Mouse (Mus musculus): Measurements from ENCODE around the gene Fam206a. TPM values are rescaled to one million over a fixed set of nuclear protein-coding genes. Genes with fewer than 3 reads are reported as not detected.

The Fam206a gene
- polyA plus RNA-seq, 1 experiment from 2014 or later, result 16.5 TPM

DNA sequence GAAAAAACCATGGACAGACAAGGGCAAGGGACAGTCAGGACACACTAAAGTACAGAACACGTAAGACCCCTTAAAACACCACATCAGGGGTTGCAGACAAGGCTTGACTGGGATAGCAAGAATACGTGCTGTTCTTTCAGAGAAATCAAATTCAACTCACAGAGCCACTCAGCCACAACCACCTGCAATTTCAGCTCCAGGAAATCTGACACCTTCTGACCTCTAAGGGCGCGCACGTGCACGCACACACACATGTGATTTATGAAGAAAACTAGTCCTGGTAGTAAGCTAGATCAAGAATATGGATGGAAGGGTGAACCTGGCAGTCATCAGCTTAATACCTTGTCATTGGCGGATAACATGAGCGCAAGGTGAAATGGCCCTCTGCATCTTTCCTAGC, 13.0 kb downstream of the Fam206a start:
- no peak for ATAC-seq
- peaks cover 27% of the 10 kb centered on the region for H3K36me3 ChIP-seq (ENCODE audit: poor library complexity, severe bottlenecking)
- no peaks in the 10 kb centered on the region for H3K4me1 ChIP-seq
- no peaks in the 10 kb centered on the region for H3K9me3 ChIP-seq (replicated peaks)
- no peak overlapping the region for H3K9ac ChIP-seq
- no peak overlapping the region for H3K27ac ChIP-seq
- H3K4me2 ChIP-seq, result no peak overlapping the region
- H3K4me3 ChIP-seq, result no peak overlapping the region
- H3K27me3 ChIP-seq, result no peaks in the 10 kb centered on the region
- 95% methylated on average over 8 of the region's 8 CpGs for WGBS

DNA sequence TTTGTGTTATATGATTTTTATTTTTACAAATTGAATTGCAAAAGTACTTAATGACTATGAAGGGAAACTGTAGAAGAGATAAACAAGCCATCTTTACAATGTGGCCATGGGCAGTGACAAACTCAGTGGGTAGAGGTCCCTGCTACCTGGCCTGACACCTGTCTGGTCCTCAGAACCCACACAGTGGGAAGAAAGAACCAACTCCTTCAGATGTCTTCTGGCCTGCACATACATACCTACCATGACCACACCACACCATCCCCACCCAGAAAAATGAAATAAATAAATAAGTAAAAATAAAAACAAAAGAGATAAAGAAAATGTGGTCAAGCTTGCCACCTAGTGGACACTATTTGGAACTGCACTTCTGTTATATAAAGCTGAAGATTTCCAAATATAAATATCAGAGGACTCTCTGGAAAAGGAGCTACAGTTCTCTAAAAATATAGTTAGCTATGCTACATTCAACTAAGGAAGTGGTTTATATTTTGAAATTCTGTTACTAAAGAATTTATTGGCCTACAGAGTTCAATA, 17.9 kb downstream of the Fam206a start:
- no peaks in the 10 kb centered on the region for H3K27me3 ChIP-seq
- H3K4me2 ChIP-seq, result no peak overlapping the region
- H3K9me3 ChIP-seq (replicated peaks), result no peaks in the 10 kb centered on the region
- no peak overlapping the region for H3K27ac ChIP-seq
- H3K36me3 ChIP-seq (ENCODE audit: poor library complexity, severe bottlenecking), result peaks cover 17% of the 10 kb centered on the region
- ATAC-seq, result 0 out of 2 replicates have a peak, but pooled peaks have one; percentile 51
- no peaks in the 10 kb centered on the region for H3K4me1 ChIP-seq
- no peak overlapping the region for H3K9ac ChIP-seq
- no peak overlapping the region for H3K4me3 ChIP-seq

DNA sequence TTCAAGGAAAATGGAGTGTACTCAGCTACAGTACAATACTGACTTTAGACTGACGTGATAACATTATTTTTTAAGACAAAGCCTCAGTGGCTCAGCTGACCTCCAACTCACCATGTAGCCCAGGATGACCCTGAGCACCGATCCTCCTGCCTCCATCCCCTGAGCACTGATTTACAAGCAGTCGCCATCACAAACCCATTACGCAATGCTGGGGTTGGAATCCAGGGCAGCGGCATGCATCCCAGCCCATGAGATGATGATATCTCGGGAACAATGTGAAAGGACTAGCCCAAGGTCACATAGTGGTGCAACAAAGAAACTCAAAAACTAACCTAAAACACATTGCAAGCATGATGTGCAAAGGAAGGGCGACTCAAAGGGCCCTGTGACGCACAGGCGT, 22.1 kb downstream of the Fam206a start:
- no peak overlapping the region for H3K9ac ChIP-seq
- H3K4me2 ChIP-seq, result no peak overlapping the region
- H3K4me1 ChIP-seq, result peaks cover 2% of the 10 kb centered on the region; the same call in 1 of the 2 replicates
- 89% methylated on average over 9 of the region's 9 CpGs for WGBS
- no peak for ATAC-seq
- H3K27ac ChIP-seq, result no peak overlapping the region
- peaks cover 30% of the 10 kb centered on the region for H3K36me3 ChIP-seq (ENCODE audit: poor library complexity, severe bottlenecking)
- H3K9me3 ChIP-seq (replicated peaks), result no peaks in the 10 kb centered on the region
- no peak overlapping the region for H3K4me3 ChIP-seq
- H3K27me3 ChIP-seq, result no peaks in the 10 kb centered on the region

DNA sequence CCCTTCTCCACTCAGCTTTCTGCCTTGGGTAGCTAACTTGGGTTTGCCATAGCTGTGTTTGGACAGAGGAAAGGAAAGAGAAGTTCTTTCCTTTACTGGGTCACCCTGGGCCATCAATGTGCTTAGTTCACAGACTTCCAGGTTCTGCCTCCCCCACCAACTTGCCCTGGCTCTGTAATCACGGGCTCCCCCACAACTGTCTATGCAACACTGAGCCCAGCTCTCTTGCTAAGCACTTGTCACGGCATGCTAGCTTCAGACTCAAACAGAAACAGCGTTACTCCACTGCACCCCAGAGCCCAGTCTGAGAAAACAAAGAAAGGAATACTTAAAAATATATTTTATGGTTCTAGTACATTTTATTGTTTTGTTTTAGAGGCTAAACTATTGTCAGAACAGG, 26.8 kb downstream of the Fam206a start:
- H3K4me2 ChIP-seq, result no peak overlapping the region
- 67% methylated on average over 3 of the region's 3 CpGs for WGBS
- H3K27ac ChIP-seq, result no peak overlapping the region
- no peak overlapping the region for H3K9ac ChIP-seq
- H3K4me3 ChIP-seq, result no peak overlapping the region
- no peak for ATAC-seq
- H3K9me3 ChIP-seq (replicated peaks), result no peaks in the 10 kb centered on the region
- H3K36me3 ChIP-seq (ENCODE audit: poor library complexity, severe bottlenecking), result peaks cover 50% of the 10 kb centered on the region
- no peaks in the 10 kb centered on the region for H3K27me3 ChIP-seq
- H3K4me1 ChIP-seq, result peaks cover 11% of the 10 kb centered on the region

DNA sequence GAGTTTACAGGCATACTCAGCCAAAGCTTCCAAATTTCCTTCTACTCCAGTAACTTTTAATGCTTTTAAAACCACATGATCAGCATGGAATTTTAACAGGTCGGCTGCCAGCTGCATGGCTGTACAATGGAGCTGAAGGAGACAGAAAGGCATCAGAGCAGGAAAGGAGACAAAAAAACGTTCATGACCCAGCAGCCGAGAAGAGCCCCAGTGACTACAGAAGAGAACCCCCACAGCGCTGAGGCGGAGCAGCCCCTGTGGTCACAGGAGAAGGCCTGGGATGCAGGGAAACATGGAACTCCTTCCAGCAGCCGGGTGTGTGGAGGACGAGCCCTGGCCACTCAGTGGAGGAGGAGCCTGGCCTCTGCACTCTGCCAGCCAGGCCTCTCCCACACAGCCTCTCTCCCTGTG, 27.4 kb downstream of the Fam206a start:
- 23% methylated on average over 7 of the region's 7 CpGs for whole genome bisulfite sequencing
- H3K27ac ChIP-seq, result peak overlapping the region; percentile 48; the same call in 1 of the 2 replicates
- H3K36me3 ChIP-seq (ENCODE audit: poor library complexity, severe bottlenecking), result peaks cover 50% of the 10 kb centered on the region
- peak overlapping the region; percentile 34; the same call in 1 of the 2 replicates for H3K9ac ChIP-seq
- H3K4me2 ChIP-seq, result no peak overlapping the region
- H3K4me1 ChIP-seq, result peaks cover 11% of the 10 kb centered on the region
- H3K27me3 ChIP-seq, result no peaks in the 10 kb centered on the region
- no peaks in the 10 kb centered on the region for H3K9me3 ChIP-seq (replicated peaks)
- no peak overlapping the region for H3K4me3 ChIP-seq
- peak; percentile 86 for ATAC-seq

DNA sequence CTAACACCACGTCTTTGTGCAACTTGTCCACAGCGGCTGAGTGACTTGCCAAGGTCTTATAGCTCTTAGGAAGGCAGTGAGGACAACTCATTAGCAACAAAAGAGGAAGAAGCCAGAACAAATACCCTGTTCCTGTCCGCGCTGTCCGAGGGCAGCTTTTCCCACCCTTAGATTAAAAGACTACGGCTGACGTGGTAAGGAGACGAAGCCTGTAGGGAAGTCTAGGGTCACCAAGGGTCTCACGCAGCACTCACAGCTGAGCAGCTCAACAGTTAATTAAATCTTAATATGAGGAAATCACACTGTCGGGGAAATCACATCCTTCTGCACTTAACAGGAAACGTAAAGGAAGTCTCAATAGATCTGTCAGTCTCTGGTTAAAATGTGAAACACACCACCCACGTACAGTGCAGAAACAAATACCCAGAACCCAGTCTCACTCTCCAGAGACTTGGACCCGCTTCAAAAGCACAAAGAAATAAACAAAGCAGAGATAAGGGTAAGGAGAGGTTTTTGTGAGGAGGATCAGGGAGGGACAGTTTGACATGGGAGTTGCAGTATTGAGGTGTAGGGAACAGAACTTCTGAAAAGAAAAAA, 29.0 kb downstream of the Fam206a start:
- Histone ChIP-seq H3K27me3 (no peaks in the 10 kb centered on the region), H3K4me1 (peaks cover 11% of the 10 kb centered on the region), H3K9ac (no peak overlapping the region), H3K27ac (0 out of 2 replicates have a peak overlapping the region, but pooled peaks have one; percentile 25), H3K9me3 (replicated peaks) (no peaks in the 10 kb centered on the region), H3K4me3 (no peak overlapping the region), H3K36me3 (ENCODE audit: poor library complexity, severe bottlenecking) (peaks cover 59% of the 10 kb centered on the region), H3K4me2 (no peak overlapping the region)
- 62% methylated on average over 13 of the region's 13 CpGs for WGBS
- no peak for ATAC-seq

DNA sequence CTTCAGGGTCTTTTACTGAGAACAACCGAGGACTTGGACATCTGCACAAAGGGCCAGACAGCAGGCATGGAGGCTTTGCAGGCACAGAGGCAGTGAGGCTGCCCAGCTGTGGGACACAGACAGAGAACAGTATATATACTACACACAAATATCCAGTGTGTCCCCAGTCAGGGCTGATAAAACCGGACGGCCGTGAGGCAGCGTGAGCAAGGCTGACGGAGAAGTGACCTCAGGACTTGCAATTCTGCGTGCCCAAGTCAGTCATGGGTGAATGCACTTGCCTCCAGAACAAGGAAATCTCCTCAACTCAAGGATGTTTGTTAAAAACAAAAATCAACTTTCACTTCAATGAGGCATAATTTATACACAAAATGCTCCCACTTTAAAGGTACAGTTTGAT, 29.9 kb downstream of the Fam206a start:
- Histone ChIP-seq H3K27ac (no peak overlapping the region), H3K9ac (no peak overlapping the region), H3K4me1 (peaks cover 11% of the 10 kb centered on the region), H3K36me3 (ENCODE audit: poor library complexity, severe bottlenecking) (peaks cover 61% of the 10 kb centered on the region), H3K9me3 (replicated peaks) (no peaks in the 10 kb centered on the region), H3K4me2 (no peak overlapping the region), H3K4me3 (no peak overlapping the region), H3K27me3 (no peaks in the 10 kb centered on the region)
- no peak for ATAC-seq
- WGBS, result 88% methylated on average over 7 of the region's 7 CpGs

DNA sequence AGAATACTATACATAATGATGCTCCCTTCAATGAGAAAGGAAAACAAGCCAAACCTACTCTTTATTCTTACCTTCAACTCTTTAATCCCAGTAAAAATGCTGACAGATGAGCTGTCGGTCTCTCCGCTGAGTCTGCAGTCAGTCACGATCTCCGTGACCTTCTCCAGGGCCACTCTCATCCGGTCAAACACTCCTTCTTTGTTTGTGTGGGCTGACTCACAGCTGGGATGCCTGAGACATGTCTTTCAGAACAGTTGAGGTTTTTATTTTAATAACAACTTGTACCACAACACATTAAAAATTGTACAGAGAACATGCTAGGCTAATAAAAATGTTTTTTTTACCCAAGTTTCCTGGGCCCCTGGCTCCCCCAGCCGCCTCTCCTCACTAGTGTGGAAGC, 35.5 kb downstream of the Fam206a start:
- Histone ChIP-seq H3K9ac (no peak overlapping the region), H3K36me3 (ENCODE audit: poor library complexity, severe bottlenecking) (peaks cover 69% of the 10 kb centered on the region), H3K4me2 (no peak overlapping the region), H3K4me1 (no peaks in the 10 kb centered on the region), H3K27ac (no peak overlapping the region), H3K9me3 (replicated peaks) (no peaks in the 10 kb centered on the region), H3K4me3 (no peak overlapping the region), H3K27me3 (no peaks in the 10 kb centered on the region)
- WGBS, result 89% methylated on average over 6 of the region's 6 CpGs
- no peak for ATAC-seq

DNA sequence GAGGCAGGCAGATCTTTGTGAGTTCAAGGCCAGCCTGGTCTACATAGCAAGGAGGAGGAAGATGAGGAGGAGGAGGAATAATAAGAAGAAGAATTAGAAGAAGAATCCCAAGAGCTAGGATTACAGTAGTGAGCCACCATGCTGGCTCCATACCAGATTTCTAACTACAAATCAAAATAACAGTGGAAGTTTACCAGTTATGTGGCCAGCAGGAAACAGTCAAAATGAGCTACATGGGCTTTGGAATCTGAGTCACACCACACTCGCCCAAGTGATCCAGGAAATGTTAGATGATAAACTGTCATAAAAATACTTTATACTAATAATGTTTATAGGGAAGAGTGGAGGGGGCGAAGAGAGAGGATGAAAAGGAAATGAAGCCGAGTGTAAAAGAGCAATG, 38.2 kb downstream of the Fam206a start:
- peaks cover 68% of the 10 kb centered on the region for H3K36me3 ChIP-seq (ENCODE audit: poor library complexity, severe bottlenecking)
- WGBS, result 91% methylated on average over 3 of the region's 3 CpGs

DNA sequence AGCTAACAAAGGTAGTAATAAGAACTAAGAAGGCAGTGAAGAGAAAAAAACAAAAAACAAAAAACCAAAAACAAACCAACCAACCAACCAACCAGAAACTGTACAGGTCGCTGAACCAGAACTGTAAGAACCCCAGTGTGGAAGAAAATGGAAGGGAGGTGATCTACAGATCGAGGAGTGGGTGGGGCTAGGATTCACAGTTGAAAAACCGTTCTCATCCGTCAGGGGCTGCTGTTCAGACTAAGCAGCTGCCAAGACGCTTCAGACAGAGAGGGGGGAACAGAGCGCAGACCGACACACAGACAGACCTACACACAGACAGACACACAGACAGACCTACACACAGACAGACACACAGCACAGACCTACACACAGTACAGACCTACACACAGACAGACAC, 40.4 kb downstream of the Fam206a start:
- Histone ChIP-seq H3K9ac (no peak overlapping the region), H3K27me3 (no peaks in the 10 kb centered on the region), H3K4me2 (no peak overlapping the region), H3K4me3 (no peak overlapping the region), H3K9me3 (replicated peaks) (no peaks in the 10 kb centered on the region), H3K36me3 (ENCODE audit: poor library complexity, severe bottlenecking) (peaks cover 61% of the 10 kb centered on the region), H3K27ac (no peak overlapping the region), H3K4me1 (no peaks in the 10 kb centered on the region)
- no peak for ATAC-seq
- WGBS, result 84% methylated on average over 7 of the region's 7 CpGs

More for the DNA sequence above, 38.2 kb downstream of the Fam206a start:
- no peak overlapping the region for H3K27ac ChIP-seq
- H3K9me3 ChIP-seq (replicated peaks), result no peaks in the 10 kb centered on the region
- no peaks in the 10 kb centered on the region for H3K4me1 ChIP-seq
- no peak overlapping the region for H3K4me2 ChIP-seq
- H3K27me3 ChIP-seq, result no peaks in the 10 kb centered on the region
- ATAC-seq, result no peak
- no peak overlapping the region for H3K4me3 ChIP-seq
- H3K9ac ChIP-seq, result no peak overlapping the region

DNA sequence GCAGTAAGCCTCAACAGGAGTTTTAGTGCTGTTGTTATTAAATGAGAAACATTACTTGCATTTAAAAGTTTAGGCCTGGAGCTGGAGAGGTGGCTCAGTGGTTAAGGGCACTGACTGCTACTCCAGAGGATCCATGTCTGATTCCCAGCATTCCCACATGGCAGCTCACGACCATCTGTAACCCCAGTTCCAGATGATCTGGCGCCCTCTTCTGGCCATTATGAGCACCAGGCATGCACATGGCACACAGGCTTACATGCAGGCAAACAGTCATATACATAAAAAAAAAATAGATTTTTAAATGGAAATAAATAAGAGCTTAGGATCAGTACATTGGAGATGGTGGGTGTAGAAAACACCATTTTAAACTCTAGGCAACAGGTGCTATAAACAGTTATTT, 41.8 kb downstream of the Fam206a start:
- 89% methylated on average over 2 of the region's 2 CpGs for WGBS
- no peaks in the 10 kb centered on the region for H3K9me3 ChIP-seq (replicated peaks)
- H3K36me3 ChIP-seq (ENCODE audit: poor library complexity, severe bottlenecking), result peaks cover 47% of the 10 kb centered on the region

DNA sequence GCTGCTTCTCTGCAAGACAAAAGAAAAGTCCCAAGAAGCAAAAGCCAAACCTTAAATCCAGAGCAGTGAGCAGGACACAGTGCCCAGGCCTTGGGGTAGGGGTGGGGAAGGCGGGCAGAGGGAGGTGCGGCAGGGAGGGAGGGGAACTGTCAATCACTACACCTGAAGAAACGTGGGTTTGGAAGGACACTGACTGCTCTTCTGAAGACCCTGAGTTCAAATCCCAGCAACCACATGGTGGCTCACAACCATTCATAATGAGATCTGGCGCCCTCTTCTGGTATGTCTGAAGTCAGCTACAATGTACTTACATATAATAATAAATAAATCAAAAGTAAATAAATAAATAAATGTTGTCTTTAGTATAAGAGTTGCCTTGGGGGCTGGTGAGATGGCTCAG, 42.8 kb downstream of the Fam206a start:
- Histone ChIP-seq H3K9me3 (replicated peaks) (no peaks in the 10 kb centered on the region), H3K27ac (no peak overlapping the region), H3K4me2 (no peak overlapping the region), H3K27me3 (no peaks in the 10 kb centered on the region), H3K4me3 (no peak overlapping the region), H3K4me1 (no peaks in the 10 kb centered on the region), H3K36me3 (ENCODE audit: poor library complexity, severe bottlenecking) (peaks cover 44% of the 10 kb centered on the region), H3K9ac (no peak overlapping the region)
- WGBS, result 93% methylated on average over 4 of the region's 4 CpGs
- no peak for ATAC-seq

More for the DNA sequence above, 41.8 kb downstream of the Fam206a start:
- H3K4me2 ChIP-seq, result no peak overlapping the region
- H3K4me1 ChIP-seq, result no peaks in the 10 kb centered on the region
- no peak overlapping the region for H3K9ac ChIP-seq
- no peaks in the 10 kb centered on the region for H3K27me3 ChIP-seq
- no peak overlapping the region for H3K27ac ChIP-seq
- H3K4me3 ChIP-seq, result no peak overlapping the region
- no peak for ATAC-seq
